Mouse (Mus musculus) heart, postnatal 0 days (tissue): ENCODE results near the gene Utp15.

Experiments used
- CTCF ChIP-seq: IDR thresholded peaks from 2 replicates; pipeline ENCODE4 v1.5.1; 2016; ENCODE audit warnings: antibody characterized with exemption, control low read depth, low read depth
- EP300 ChIP-seq: IDR thresholded peaks from 2 replicates; pipeline ENCODE4 v1.6.1; 2016; ENCODE audit warnings: antibody characterized with exemption, low read depth

DNA sequence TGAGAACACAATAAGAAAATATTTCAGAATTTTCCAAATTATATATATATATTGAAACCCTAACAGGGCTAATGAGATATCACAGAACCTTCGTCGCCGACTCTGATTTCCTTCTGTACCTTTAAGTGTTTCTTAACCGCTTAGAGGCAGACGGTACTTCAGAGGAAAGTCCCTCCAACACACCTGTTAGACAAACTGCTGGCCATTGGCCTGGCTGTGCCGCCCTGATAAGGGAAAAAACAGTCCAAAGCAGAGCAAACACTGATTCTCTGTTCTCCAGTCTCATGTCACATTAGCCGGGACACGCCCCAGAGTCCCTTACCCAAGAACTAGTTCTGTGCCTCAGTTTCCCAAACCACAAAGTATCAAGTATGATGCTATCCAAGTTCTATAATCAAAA lies 58.5 kb downstream of the Utp15 start:
- TF ChIP-seq CTCF = no peak
- no peak for TF ChIP-seq EP300
